In genomic region chr12:107889841-107890240, GRCm38 (mm10) we compare ENCODE assay signal across 16 mouse cellular contexts.
DNase-seq lines count a peak whose midpoint lies in the region; ATAC-seq and TF ChIP-seq lines count a peak whose summit lies in the region.
"Had no signal": no experiment of that assay in that cellular context is flagged by ENCODE, and none has a peak within 500 bp of the region (broad histone marks: within the 10 kb centered on the region; RNA-seq: fewer than 3 reads in every experiment).

No protein-coding gene starts in this region.

- peak; percentile 53 for DNase-seq in forebrain, embryonic 11.5 days (ENCODE audit: low spot score)
- no peak for DNase-seq in forebrain, postnatal 0 days
- peak; percentile 35 for DNase-seq in left cerebral cortex, postnatal 4 days
- no peak for DNase-seq in left cerebral cortex, adult 8-10 months (ENCODE audit: low spot score in 2 of 2)
- DNase-seq in retina, embryonic 14.5 days (ENCODE audit: low spot score), result peak; percentile 71
- DNase-seq in left cerebral cortex, postnatal 36 days (ENCODE audit: low spot score in 2 of 2), result no peak
- DNase-seq in right cerebral cortex, postnatal 36 days (ENCODE audit: low spot score in 2 of 2), result no peak
- DNase-seq: adrenal gland, adult 2 months; B cell, adult 2 months; kidney, postnatal 36 days; midbrain, embryonic 14.5 days; right cerebral cortex, postnatal 4 days had no signal

- H3K9me3 ChIP-seq in forebrain, embryonic 11.5 days (ENCODE audit: control insufficient read depth, low read length), result no peaks in the 10 kb centered on the region
- no peaks in the 10 kb centered on the region for H3K9me3 ChIP-seq in forebrain, postnatal 0 days (ENCODE audit: low read length)
- no peaks in the 10 kb centered on the region for H3K9me3 ChIP-seq in embryonic facial prominence, embryonic 15.5 days (replicated peaks)
- H3K9me3 ChIP-seq: lung, embryonic 15.5 days; neural tube, embryonic 15.5 days had no signal

- intact Hi-C loops in left cerebral cortex, postnatal 4 days (cut with DNase I), result no loop called here
- intact Hi-C loops in left cerebral cortex, postnatal 36 days (cut with DNase I), result no loop called here

- H3K9ac ChIP-seq in forebrain, embryonic 11.5 days (ENCODE audit: low read length), result no peak overlapping the region
- H3K9ac ChIP-seq in forebrain, postnatal 0 days, result no peak overlapping the region
- no peak overlapping the region for H3K9ac ChIP-seq in embryonic facial prominence, embryonic 15.5 days
- H3K9ac ChIP-seq: lung, embryonic 15.5 days; neural tube, embryonic 15.5 days had no signal

- no peaks in the 10 kb centered on the region for H3K27me3 ChIP-seq in forebrain, embryonic 11.5 days (ENCODE audit: control insufficient read depth, insufficient read depth, low read length)
- no peaks in the 10 kb centered on the region for H3K27me3 ChIP-seq in forebrain, postnatal 0 days (ENCODE audit: insufficient read depth, low read length)
- no peaks in the 10 kb centered on the region for H3K27me3 ChIP-seq in embryonic facial prominence, embryonic 15.5 days
- H3K27me3 ChIP-seq: lung, embryonic 15.5 days; neural tube, embryonic 15.5 days had no signal

- 73% methylated on average over 10 of the region's 10 CpGs for WGBS in forebrain, embryonic 11.5 days
- WGBS in forebrain, postnatal 0 days, result 70% methylated on average over 10 of the region's 10 CpGs
- 32% methylated on average over 10 of the region's 10 CpGs for WGBS in embryonic facial prominence, embryonic 15.5 days

- no peaks in the 10 kb centered on the region for H3K36me3 ChIP-seq in forebrain, embryonic 11.5 days (ENCODE audit: control insufficient read depth, insufficient read depth, low read length)
- H3K36me3 ChIP-seq in forebrain, postnatal 0 days (ENCODE audit: insufficient read depth), result no peaks in the 10 kb centered on the region
- H3K36me3 ChIP-seq in embryonic facial prominence, embryonic 15.5 days, result no peaks in the 10 kb centered on the region
- H3K36me3 ChIP-seq: lung, embryonic 15.5 days; neural tube, embryonic 15.5 days had no signal

- H3K27ac ChIP-seq in forebrain, embryonic 11.5 days (ENCODE audit: low read depth, low read length), result no peak overlapping the region
- no peak overlapping the region for H3K27ac ChIP-seq in forebrain, postnatal 0 days (ENCODE audit: low read depth, low read length)
- H3K27ac ChIP-seq in embryonic facial prominence, embryonic 15.5 days (replicated peaks), result no peak overlapping the region
- H3K27ac ChIP-seq: left cerebral cortex, adult 2 months; lung, embryonic 15.5 days; neural tube, embryonic 15.5 days had no signal

- H3K4me1 ChIP-seq in forebrain, embryonic 11.5 days (replicated peaks; ENCODE audit: control insufficient read depth, insufficient read depth, low read length), result peaks cover 3% of the 10 kb centered on the region; the same call in 1 of the 2 replicates
- no peaks in the 10 kb centered on the region for H3K4me1 ChIP-seq in forebrain, postnatal 0 days (ENCODE audit: insufficient read depth)
- peaks cover 34% of the 10 kb centered on the region for H3K4me1 ChIP-seq in embryonic facial prominence, embryonic 15.5 days
- H3K4me1 ChIP-seq: lung, embryonic 15.5 days; neural tube, embryonic 15.5 days had no signal

- no peak overlapping the region for H3K4me3 ChIP-seq in forebrain, embryonic 11.5 days (ENCODE audit: low read depth, low read length)
- no peak overlapping the region for H3K4me3 ChIP-seq in forebrain, postnatal 0 days (ENCODE audit: low read depth, low read length)
- no peak overlapping the region for H3K4me3 ChIP-seq in embryonic facial prominence, embryonic 15.5 days (replicated peaks)
- H3K4me3 ChIP-seq: left cerebral cortex, adult 2 months; lung, embryonic 15.5 days; neural tube, embryonic 15.5 days had no signal

- H3K4me2 ChIP-seq in forebrain, embryonic 11.5 days (ENCODE audit: low read depth, low read length, severe bottlenecking), result no peak overlapping the region
- H3K4me2 ChIP-seq in forebrain, postnatal 0 days (ENCODE audit: low read depth), result no peak overlapping the region
- H3K4me2 ChIP-seq in embryonic facial prominence, embryonic 15.5 days (replicated peaks), result no peak overlapping the region
- H3K4me2 ChIP-seq: lung, embryonic 15.5 days; neural tube, embryonic 15.5 days had no signal

- no peak; the same call in 1 of the 2 replicates for ATAC-seq in forebrain, embryonic 11.5 days (replicated peaks; ENCODE audit: low FRiP score)
- no peak for ATAC-seq in forebrain, postnatal 0 days
- ATAC-seq in embryonic facial prominence, embryonic 15.5 days (ENCODE audit: insufficient number of reproducible peaks, low FRiP score, low TSS enrichment, low read depth), result peak; percentile 77

- TF ChIP-seq CTCF in forebrain, postnatal 0 days (IDR thresholded peaks at IDR 0.05; ENCODE audit: low read depth), result no peak

Comparison
In these comparisons a context has a peak if more than half of its experiments do, and no peak if none do; other contexts are left out.
1. DNase-seq: peak in forebrain, embryonic 11.5 days (single experiment), left cerebral cortex, postnatal 4 days (single experiment) and retina, embryonic 14.5 days (single experiment); none in forebrain, postnatal 0 days (single experiment), left cerebral cortex, adult 8-10 months (0 of 2), left cerebral cortex, postnatal 36 days (0 of 2) and right cerebral cortex, postnatal 36 days (0 of 2).